Mouse (Mus musculus) MEL (cell line): ENCODE results near the gene Fgf13.

ENCODE experiments used
- CTCF ChIP-seq, 3 experiments: IDR thresholded peaks in 2 of 3; conservative IDR thresholded peaks in 1 of 3; 2 replicates each; pipeline ENCODE4 v1.5.1; 2011 to 2012; ENCODE audit warnings: low read length in 3 of 3, low read depth in 2 of 3, mild to moderate bottlenecking in 2 of 3, improper control_type of control experiment in 1 of 3, inconsistent platforms in 1 of 3, mixed read lengths in 1 of 3, moderate library complexity in 1 of 3; ENCODE audit not compliant: control insufficient read depth in 1 of 3, insufficient read depth in 1 of 3, poor library complexity in 1 of 3, severe bottlenecking in 1 of 3
- EP300 ChIP-seq, 2 experiments: IDR thresholded peaks; 2 replicates each; pipeline ENCODE4 v1.6.1; 2011; ENCODE audit warnings: improper control_type of control experiment in 2 of 2, low read length in 2 of 2, low read depth in 1 of 2, mild to moderate bottlenecking in 1 of 2
- HCFC1 ChIP-seq: IDR thresholded peaks from 2 replicates; pipeline ENCODE4 v1.6.1; 2012; ENCODE audit warnings: low read depth, mild to moderate bottlenecking, inconsistent platforms, low read length, improper control_type of control experiment, moderate library complexity
- JUND ChIP-seq: IDR thresholded peaks from 2 replicates; pipeline ENCODE4 v1.6.1; 2011; ENCODE audit warnings: low read depth, mild to moderate bottlenecking, improper control_type of control experiment, low read length
- MAFK ChIP-seq: IDR thresholded peaks from 2 replicates; pipeline ENCODE4 v1.6.1; 2011; ENCODE audit warnings: low read depth, mild to moderate bottlenecking, low read length, improper control_type of control experiment, borderline replicate concordance
- POLR2A ChIP-seq, 2 experiments: IDR thresholded peaks; 2 replicates each; pipeline ENCODE4 v1.6.1; 2011 to 2012; ENCODE audit warnings: low read length in 2 of 2, mild to moderate bottlenecking in 2 of 2, control low read depth in 1 of 2, improper control_type of control experiment in 1 of 2, low read depth in 1 of 2, moderate library complexity in 1 of 2; ENCODE audit not compliant: control insufficient read depth in 1 of 2, insufficient read depth in 1 of 2, poor library complexity in 1 of 2
- POLR2AphosphoS2 ChIP-seq: IDR thresholded peaks from 2 replicates; pipeline ENCODE4 v1.6.1; 2011; ENCODE audit warnings: low read length, improper control_type of control experiment
- TCF12 ChIP-seq: IDR thresholded peaks from 2 replicates; pipeline ENCODE4 v1.6.1; 2014; ENCODE audit warnings: low read depth, mild to moderate bottlenecking, inconsistent platforms, low read length, improper control_type of control experiment, moderate library complexity
- ZC3H11A ChIP-seq: IDR thresholded peaks from 2 replicates; pipeline ENCODE4 v1.6.1; 2012; ENCODE audit warnings: low read depth, mild to moderate bottlenecking, inconsistent platforms, low read length, improper control_type of control experiment

GRCm38 (mm10) chrX:59547931-59548330, 19.9 kb downstream of the Fgf13 start:
- TF ChIP-seq CTCF (IDR thresholded peaks at IDR 0.05 in 2 of 3, conservative IDR thresholded peaks at IDR 0.05 in 1 of 3; ENCODE audit: control insufficient read depth in 1 of 3, insufficient read depth in 1 of 3, low read depth in 2 of 3, low read length in 3 of 3, poor library complexity in 1 of 3, severe bottlenecking in 1 of 3) (no peak), POLR2AphosphoS2 (no peak), EP300 (IDR thresholded peaks at IDR 0.05; ENCODE audit: low read depth in 1 of 2, low read length in 2 of 2) (no peak), ZC3H11A (no peak), HCFC1 (no peak), TCF12 (no peak), MAFK (no peak), POLR2A (IDR thresholded peaks at IDR 0.05; ENCODE audit: control insufficient read depth in 1 of 2, insufficient read depth in 1 of 2, low read depth in 1 of 2, low read length in 2 of 2, poor library complexity in 1 of 2) (no peak), JUND (no peak)
